Mouse (Mus musculus): ENCODE results near the gene Foxo6. TPM values are rescaled to one million over a fixed set of nuclear protein-coding genes. Genes with fewer than 3 reads are reported as not detected.

Gene Foxo6
- polyA plus RNA-seq, 1 experiment from 2014 or later = 1.3 TPM

- WGBS = 35% methylated on average over 6 of the region's 6 CpGs
- Histone ChIP-seq H3K4me1 (replicated peaks) (peaks cover 14% of the 10 kb centered on the region), H3K9ac (no peak overlapping the region), H3K27me3 (no peaks in the 10 kb centered on the region), H3K27ac (replicated peaks) (no peak overlapping the region), H3K4me2 (no peak overlapping the region), H3K9me3 (no peaks in the 10 kb centered on the region), H3K4me3 (no peak overlapping the region), H3K36me3 (no peaks in the 10 kb centered on the region)
- ATAC-seq (ENCODE audit: low FRiP score, low read depth) = no peak
Observed at GRCm38 (mm10) chr4:120221708-120222107, 65.4 kb downstream of the Foxo6 start.

GRCm38 (mm10) chr4:120218878-120219277, 68.3 kb downstream of the Foxo6 start:
- Histone ChIP-seq H3K4me3 (no peak overlapping the region), H3K9ac (no peak overlapping the region), H3K27ac (replicated peaks) (no peak overlapping the region), H3K27me3 (no peaks in the 10 kb centered on the region), H3K9me3 (no peaks in the 10 kb centered on the region), H3K4me1 (replicated peaks) (peaks cover 14% of the 10 kb centered on the region; the same call in 1 of the 2 replicates), H3K4me2 (no peak overlapping the region), H3K36me3 (no peaks in the 10 kb centered on the region)
- no peak for ATAC-seq (ENCODE audit: low FRiP score, low read depth)
- WGBS = 63% methylated on average over 9 of the region's 9 CpGs

Other genes starting within 250 kb of the Foxo6 start
- not detected in 2 replicates for gene AL607142.1, start 222.4 kb downstream of the Foxo6 start, polyA plus RNA-seq (2015; fragmentation: Nextera tagmentation; extraction: Ambion mirVana)
- 0.10 TPM in 2 replicates for gene Edn2, start 126.1 kb downstream of the Foxo6 start, polyA plus RNA-seq (2015; fragmentation: Nextera tagmentation; extraction: Ambion mirVana)
- 83.3 and 99.9 TPM in 2 replicates for gene Scmh1, start 117.9 kb upstream of the Foxo6 start, polyA plus RNA-seq (2015; fragmentation: Nextera tagmentation; extraction: Ambion mirVana)
- gene Slfnl1, start 244.9 kb upstream of the Foxo6 start, polyA plus RNA-seq (2015; fragmentation: Nextera tagmentation; extraction: Ambion mirVana) = 0.10 TPM in 1 of 2 replicates, not detected in the other